Mouse (Mus musculus): ENCODE data around the gene Flnc.

GRCm38 (mm10) chr6:29507447-29508309, 74.6 kb downstream of the Flnc start, which contains the start of gene Kcp:
- TF ChIP-seq CTCF (IDR thresholded peaks at IDR 0.05; ENCODE audit: low read depth, low read length), result no peak
- no peak for TF ChIP-seq POLR2A (IDR thresholded peaks at IDR 0.05; ENCODE audit: extremely low read depth, insufficient read depth, low read length)

Measured in liver, adult 2 months (tissue).